Mouse (Mus musculus): ENCODE measurements around the gene Tspan17.

The Tspan17 gene

GRCm38 (mm10) chr13:54788740-54789560 is at the start of gene Tspan17:
Gene Tspan17 (plus strand): TSS chr13:54789377.
- peak; percentile 92 to 93 for DNase-seq (ENCODE audit: low spot score in 2 of 2)

- no peak for DNase-seq (ENCODE audit: low spot score in 2 of 2)
Observed at GRCm38 (mm10) chr13:54746110-54746509, 43.1 kb upstream of the Tspan17 start.

- no peak for DNase-seq (ENCODE audit: low spot score in 2 of 2)
Observed at GRCm38 (mm10) chr13:54746896-54747295, 42.3 kb upstream of the Tspan17 start.

GRCm38 (mm10) chr13:54748190-54748589 is 41.0 kb upstream of the Tspan17 start:
- no peak for DNase-seq (ENCODE audit: low spot score in 2 of 2)

GRCm38 (mm10) chr13:54748721-54749060 is 40.5 kb upstream of the Tspan17 start:
- no peak for DNase-seq (ENCODE audit: low spot score in 2 of 2)

- DNase-seq (ENCODE audit: low spot score in 2 of 2) = no peak
Observed at GRCm38 (mm10) chr13:54749061-54749863, 39.9 kb upstream of the Tspan17 start.

GRCm38 (mm10) chr13:54749864-54750411 is 39.2 kb upstream of the Tspan17 start, which contains the start of gene Gprin1:
Gene Gprin1 (minus strand): TSS chr13:54749874.
- no peak for DNase-seq (ENCODE audit: low spot score in 2 of 2)

GRCm38 (mm10) chr13:54750699-54751098 is 38.5 kb upstream of the Tspan17 start:
- DNase-seq (ENCODE audit: low spot score in 2 of 2) = no peak

GRCm38 (mm10) chr13:54752656-54753055 is 36.5 kb upstream of the Tspan17 start:
- peak; percentile 91 to 96 for DNase-seq (ENCODE audit: low spot score in 2 of 2)

GRCm38 (mm10) chr13:54753733-54754132 is 35.4 kb upstream of the Tspan17 start:
- DNase-seq (ENCODE audit: low spot score in 2 of 2) = no peak

GRCm38 (mm10) chr13:54754169-54755080 is 34.8 kb upstream of the Tspan17 start:
- DNase-seq (ENCODE audit: low spot score in 2 of 2) = peak in 1 of 2 experiments; percentile 56

- DNase-seq (ENCODE audit: low spot score in 2 of 2) = peak in 1 of 2 experiments; percentile 63
Observed at GRCm38 (mm10) chr13:54755201-54755830, 33.9 kb upstream of the Tspan17 start.

- DNase-seq (ENCODE audit: low spot score in 2 of 2) = peak in 1 of 2 experiments; percentile 7
Observed at GRCm38 (mm10) chr13:54756156-54756712, 32.9 kb upstream of the Tspan17 start.

- DNase-seq (ENCODE audit: low spot score in 2 of 2) = peak in 1 of 2 experiments; percentile 70
Observed at GRCm38 (mm10) chr13:54757093-54757830, 31.9 kb upstream of the Tspan17 start.

- peak; percentile 91 to 96 for DNase-seq (ENCODE audit: low spot score in 2 of 2)
Observed at GRCm38 (mm10) chr13:54758045-54758755, 31.0 kb upstream of the Tspan17 start.

GRCm38 (mm10) chr13:54758756-54759470 is 30.3 kb upstream of the Tspan17 start:
- DNase-seq (ENCODE audit: low spot score in 2 of 2) = no peak

GRCm38 (mm10) chr13:54759496-54759895 is 29.7 kb upstream of the Tspan17 start:
- DNase-seq (ENCODE audit: low spot score in 2 of 2) = peak in 1 of 2 experiments; percentile 15

GRCm38 (mm10) chr13:54760164-54760795 is 28.9 kb upstream of the Tspan17 start:
- peak; percentile 90 to 92 for DNase-seq (ENCODE audit: low spot score in 2 of 2)
